Mouse (Mus musculus) hindbrain, embryonic 11.5 days (tissue): ENCODE measurements at regions not wholly inside any gene's neighbourhood (a gene's known extent, or its start where the extent isn't known, plus 50 kb on each side); places are given as distances from the start of the nearest gene placed in this dataset.
A peak's percentile ranks its signal among the peaks of the same experiment; 100 is the strongest.
"Not testable (repeated sequence)": the region's sequence is repeated elsewhere in the genome, so short reads cannot be mapped to it uniquely, and the experiment has no call there.

ENCODE experiments used
- ATAC-seq: fragments of 200-750 bp; cut with Nextera tagmentation; 2 replicates; pipeline ENCODE4 v1.8.0; 2017; ENCODE audit warnings: mild to moderate bottlenecking, moderate TSS enrichment, moderate library complexity; ENCODE audit not compliant: low FRiP score
- DNase-seq: peaks from one replicate; pipeline ENCODE4 v3.0.0-alpha.2; 2015; ENCODE audit warnings: low spot score
- H3K27ac ChIP-seq: fragments of 300-500 bp; sonication (generic); 2 replicates; pipeline ENCODE4 v1.5.1; 2014; ENCODE audit warnings: mild to moderate bottlenecking, low read depth, low read length
- H3K27me3 ChIP-seq: fragments of 300-500 bp; sonication (generic); 2 replicates; pipeline ENCODE4 v1.6.1; 2014; ENCODE audit warnings: mild to moderate bottlenecking, low read length, moderate library complexity, mixed read lengths; ENCODE audit not compliant: control insufficient read depth, insufficient read depth
- H3K36me3 ChIP-seq: fragments of 300-500 bp; sonication (generic); 2 replicates; pipeline ENCODE4 v1.6.1; 2014; ENCODE audit warnings: mild to moderate bottlenecking, low read length, moderate library complexity, mixed read lengths; ENCODE audit not compliant: control insufficient read depth, insufficient read depth
- H3K4me1 ChIP-seq: fragments of 300-500 bp; sonication (generic); replicated peaks from 2 replicates; pipeline ENCODE4 v1.6.1; 2014; ENCODE audit warnings: low read length, mixed read lengths; ENCODE audit not compliant: control insufficient read depth, insufficient read depth
- H3K4me2 ChIP-seq: fragments of 300-500 bp; sonication (generic); replicated peaks from 2 replicates; pipeline ENCODE4 v1.6.1; 2014; ENCODE audit warnings: mild to moderate bottlenecking, low read depth, low read length
- H3K4me3 ChIP-seq: fragments of 300-500 bp; sonication (generic); 2 replicates; pipeline ENCODE4 v1.5.1; 2014; ENCODE audit warnings: low read depth, low read length
- H3K9ac ChIP-seq: fragments of 300-500 bp; sonication (generic); 2 replicates; pipeline ENCODE4 v1.6.1; 2014; ENCODE audit warnings: low read depth, low read length
- H3K9me3 ChIP-seq: fragments of 300-500 bp; sonication (generic); 2 replicates; pipeline ENCODE4 v1.6.1; 2016; ENCODE audit warnings: low read length; ENCODE audit not compliant: control insufficient read depth
- WGBS: fragments of 180-500 bp; shearing (Covaris S2); extraction: QIAGEN DNeasy Blood & Tissue Kit; methylation state at CpG from one replicate; pipeline ENCODE4 v1.1.7; 2014; 5-methylcytosine and 5-hydroxymethylcytosine counted together

DNA sequence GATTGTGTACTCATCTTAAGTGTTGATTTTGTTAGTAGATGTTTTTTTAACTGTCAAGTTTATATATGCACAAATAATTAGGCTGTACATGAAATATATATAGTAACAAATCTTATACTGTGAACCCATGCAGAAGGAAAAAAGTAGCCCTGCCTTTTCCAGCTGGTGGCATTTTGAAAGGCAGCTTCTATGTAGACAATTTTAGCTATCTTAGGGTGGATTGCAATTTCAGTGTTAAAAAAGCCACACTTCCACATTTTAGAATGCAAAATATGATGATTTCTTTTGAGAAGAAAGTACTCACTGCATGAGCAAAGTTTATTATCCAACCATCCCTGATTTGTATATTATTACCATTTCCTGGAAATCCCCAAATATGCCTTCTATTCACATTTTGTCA lies 1256.1 kb upstream of the Gm12353 start:
- H3K4me2 ChIP-seq, result no peak overlapping the region
- H3K27me3 ChIP-seq, result no peaks in the 10 kb centered on the region
- no peak for DNase-seq
- no peaks in the 10 kb centered on the region for H3K9me3 ChIP-seq
- no peak overlapping the region for H3K4me3 ChIP-seq
- no peaks in the 10 kb centered on the region for H3K36me3 ChIP-seq
- no peak overlapping the region for H3K9ac ChIP-seq
- no peaks in the 10 kb centered on the region for H3K4me1 ChIP-seq
- H3K27ac ChIP-seq, result no peak overlapping the region
- no peak for ATAC-seq

DNA sequence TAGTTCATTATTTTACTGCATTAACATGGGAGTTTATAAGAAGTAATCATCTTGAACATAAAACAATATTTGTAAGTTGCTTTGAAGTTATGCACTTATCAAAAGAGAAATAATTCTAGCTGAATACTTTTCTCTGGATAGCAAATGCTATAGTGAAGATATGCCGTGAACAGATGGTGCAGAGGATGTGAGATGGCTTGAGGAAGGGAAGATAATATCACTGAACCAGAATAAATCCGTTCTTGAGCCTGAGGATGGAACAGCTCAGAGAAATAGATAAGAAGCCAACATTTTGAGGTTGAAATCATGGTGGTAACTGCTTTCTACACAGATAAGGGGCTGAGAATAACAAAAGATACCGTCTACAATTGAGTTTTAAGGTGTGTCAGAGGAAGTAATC lies 1239.7 kb upstream of the Gm12353 start:
- no peaks in the 10 kb centered on the region for H3K9me3 ChIP-seq
- DNase-seq, result no peak
- no peaks in the 10 kb centered on the region for H3K27me3 ChIP-seq
- no peak for ATAC-seq
- no peak overlapping the region for H3K4me3 ChIP-seq
- no peaks in the 10 kb centered on the region for H3K36me3 ChIP-seq
- H3K27ac ChIP-seq, result no peak overlapping the region
- no peak overlapping the region for H3K4me2 ChIP-seq
- WGBS, result 86% methylated on average over 3 of the region's 3 CpGs
- no peak overlapping the region for H3K9ac ChIP-seq
- H3K4me1 ChIP-seq, result no peaks in the 10 kb centered on the region

DNA sequence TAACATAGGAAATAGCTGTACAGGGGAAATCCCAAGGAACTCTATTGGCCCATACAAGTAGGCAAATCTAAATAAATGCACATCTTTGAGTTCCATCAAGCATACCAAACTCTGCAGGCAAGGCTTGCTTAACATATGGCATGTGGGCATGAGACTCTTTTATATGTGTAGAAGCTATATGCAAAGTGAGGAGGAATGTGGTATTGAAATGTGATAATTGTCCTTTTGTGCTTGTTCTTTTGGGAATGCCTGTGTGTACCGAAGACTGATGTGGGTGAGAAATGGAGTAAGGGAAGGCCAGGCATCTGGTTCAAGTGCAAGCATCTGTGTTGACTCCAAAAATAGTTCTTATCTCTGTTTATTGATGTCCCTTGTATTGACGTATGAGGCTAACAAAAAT lies 1239.3 kb upstream of the Gm12353 start:
- WGBS, result 86% methylated on average over 2 of the region's 2 CpGs
- H3K4me2 ChIP-seq, result no peak overlapping the region
- H3K27me3 ChIP-seq, result no peaks in the 10 kb centered on the region
- no peak for DNase-seq
- H3K9me3 ChIP-seq, result no peaks in the 10 kb centered on the region
- H3K4me3 ChIP-seq, result no peak overlapping the region
- no peak overlapping the region for H3K9ac ChIP-seq
- no peak for ATAC-seq
- H3K36me3 ChIP-seq, result no peaks in the 10 kb centered on the region
- no peaks in the 10 kb centered on the region for H3K4me1 ChIP-seq
- no peak overlapping the region for H3K27ac ChIP-seq

DNA sequence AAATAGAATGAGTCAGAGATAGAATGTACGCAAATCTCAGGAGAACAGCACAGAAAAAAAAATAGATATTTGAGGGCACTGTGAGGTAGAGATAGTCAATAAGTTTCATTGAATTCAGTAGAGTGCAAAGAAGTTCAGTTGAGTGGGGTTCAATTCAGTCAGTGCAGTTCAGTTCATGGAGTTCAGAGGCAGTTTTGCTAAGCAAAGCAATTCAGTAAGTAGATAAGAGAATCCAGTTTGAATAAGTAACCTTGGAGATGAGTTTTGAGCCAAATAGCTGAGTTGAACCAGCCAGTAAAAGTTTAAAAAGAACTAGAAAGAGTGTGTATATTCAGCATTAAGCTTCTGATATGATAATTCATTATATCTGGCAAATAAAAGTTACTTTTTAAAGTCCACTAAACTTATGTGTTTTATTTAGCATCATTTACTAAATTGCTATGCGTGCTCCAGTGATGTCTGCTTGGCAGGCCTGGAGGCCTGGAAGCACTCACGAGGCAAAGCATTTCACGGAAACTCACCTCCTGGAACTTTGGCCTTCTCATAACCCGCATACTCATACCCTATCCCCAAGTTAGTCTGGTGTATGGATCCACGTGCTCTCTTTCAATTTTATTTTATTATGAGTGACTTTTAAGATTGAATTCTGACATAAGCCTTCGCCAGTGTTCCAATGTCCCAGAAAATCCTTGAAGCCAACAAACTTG lies 1210.3 kb upstream of the Gm12353 start:
- H3K9ac ChIP-seq, result no peak overlapping the region
- ATAC-seq, result no peak
- no peaks in the 10 kb centered on the region for H3K27me3 ChIP-seq
- H3K4me3 ChIP-seq, result no peak overlapping the region
- no peak overlapping the region for H3K27ac ChIP-seq
- DNase-seq, result no peak
- 63% methylated on average over 7 of the region's 7 CpGs for WGBS
- no peaks in the 10 kb centered on the region for H3K36me3 ChIP-seq
- no peaks in the 10 kb centered on the region for H3K9me3 ChIP-seq
- H3K4me2 ChIP-seq, result no peak overlapping the region
- no peaks in the 10 kb centered on the region for H3K4me1 ChIP-seq

DNA sequence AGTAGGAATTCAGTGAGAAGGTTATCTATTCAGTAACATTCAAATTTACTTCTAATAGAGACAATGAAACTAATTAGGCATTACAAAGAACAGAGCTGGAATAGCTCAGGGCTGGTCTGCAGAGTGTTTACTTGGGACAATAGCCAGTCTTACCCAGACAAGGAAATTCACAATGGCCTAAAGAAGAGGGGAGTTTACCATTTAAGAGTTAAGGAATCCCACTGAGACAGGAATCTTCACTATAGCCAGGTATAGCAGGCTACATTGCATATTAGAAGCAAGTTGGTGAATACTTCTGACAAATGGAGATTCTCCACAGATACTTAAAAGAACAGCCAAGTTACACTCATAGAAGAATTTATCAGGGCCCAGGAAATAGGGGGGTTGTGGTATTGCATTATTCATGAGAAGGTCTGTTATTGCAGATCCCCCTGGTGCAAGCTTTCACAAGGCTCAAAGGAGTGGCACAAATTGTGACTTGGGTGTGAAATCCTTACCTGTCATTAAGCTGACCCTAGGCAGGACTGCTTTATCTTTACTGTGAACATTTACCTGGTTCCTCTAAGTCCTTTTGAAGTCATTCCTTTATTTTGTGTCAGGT lies 1209.6 kb upstream of the Gm12353 start:
- not testable (repeated sequence) for H3K27ac ChIP-seq, DNase-seq, H3K27me3 ChIP-seq, H3K36me3 ChIP-seq, H3K4me2 ChIP-seq, H3K9me3 ChIP-seq, H3K4me3 ChIP-seq, ATAC-seq, H3K4me1 ChIP-seq, H3K9ac ChIP-seq

DNA sequence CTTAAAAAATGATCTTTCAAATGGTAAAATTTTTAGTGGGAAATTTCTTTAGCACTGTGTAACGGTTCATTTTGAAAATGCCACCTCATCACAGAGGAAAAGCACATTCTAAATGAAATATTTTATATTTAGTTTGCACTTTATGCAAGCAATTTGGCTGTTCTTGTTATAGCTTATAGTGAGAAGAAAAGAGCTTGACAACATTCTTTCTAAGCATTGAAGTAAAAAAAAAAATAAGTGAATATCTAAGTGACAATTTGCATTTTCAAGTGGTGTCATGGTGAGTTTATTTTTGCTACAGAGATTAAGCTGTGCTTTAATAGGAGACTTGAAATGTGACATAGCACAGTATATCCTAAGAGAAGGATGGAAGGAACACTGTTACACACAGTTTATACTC lies 1194.9 kb upstream of the Gm12353 start:
- H3K36me3 ChIP-seq, result no peaks in the 10 kb centered on the region
- no peaks in the 10 kb centered on the region for H3K9me3 ChIP-seq
- H3K4me3 ChIP-seq, result no peak overlapping the region
- ATAC-seq, result no peak
- no peak overlapping the region for H3K4me2 ChIP-seq
- H3K27ac ChIP-seq, result no peak overlapping the region
- H3K4me1 ChIP-seq, result no peaks in the 10 kb centered on the region
- H3K27me3 ChIP-seq, result no peaks in the 10 kb centered on the region
- no peak for DNase-seq
- no peak overlapping the region for H3K9ac ChIP-seq
- 85% methylated on average over 1 of the region's 1 CpGs for WGBS

DNA sequence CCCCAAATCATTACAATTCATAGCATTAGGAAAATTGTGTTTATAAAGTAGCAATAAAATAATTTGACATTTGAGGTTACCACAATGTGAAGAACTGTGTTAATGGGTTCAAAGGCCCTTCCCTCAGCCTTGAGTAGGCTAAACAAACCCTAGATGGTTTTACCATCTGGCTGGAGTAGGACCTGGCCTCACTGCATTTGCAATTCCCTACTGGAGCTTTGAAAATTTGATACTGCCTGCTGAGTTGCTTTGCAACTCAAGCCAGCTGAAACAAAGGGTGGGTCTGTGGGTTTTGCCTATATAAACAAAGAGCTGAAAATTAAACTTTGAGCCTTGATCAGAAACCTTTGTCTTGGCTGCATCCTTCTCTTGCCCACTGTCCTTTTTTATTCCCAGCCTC lies 1163.9 kb upstream of the Gm12353 start:
- no peaks in the 10 kb centered on the region for H3K27me3 ChIP-seq
- H3K36me3 ChIP-seq, result no peaks in the 10 kb centered on the region
- no peak overlapping the region for H3K4me2 ChIP-seq
- no peaks in the 10 kb centered on the region for H3K9me3 ChIP-seq
- H3K9ac ChIP-seq, result no peak overlapping the region
- H3K27ac ChIP-seq, result no peak overlapping the region
- H3K4me3 ChIP-seq, result no peak overlapping the region
- no peak for DNase-seq
- no peaks in the 10 kb centered on the region for H3K4me1 ChIP-seq
- ATAC-seq, result no peak

DNA sequence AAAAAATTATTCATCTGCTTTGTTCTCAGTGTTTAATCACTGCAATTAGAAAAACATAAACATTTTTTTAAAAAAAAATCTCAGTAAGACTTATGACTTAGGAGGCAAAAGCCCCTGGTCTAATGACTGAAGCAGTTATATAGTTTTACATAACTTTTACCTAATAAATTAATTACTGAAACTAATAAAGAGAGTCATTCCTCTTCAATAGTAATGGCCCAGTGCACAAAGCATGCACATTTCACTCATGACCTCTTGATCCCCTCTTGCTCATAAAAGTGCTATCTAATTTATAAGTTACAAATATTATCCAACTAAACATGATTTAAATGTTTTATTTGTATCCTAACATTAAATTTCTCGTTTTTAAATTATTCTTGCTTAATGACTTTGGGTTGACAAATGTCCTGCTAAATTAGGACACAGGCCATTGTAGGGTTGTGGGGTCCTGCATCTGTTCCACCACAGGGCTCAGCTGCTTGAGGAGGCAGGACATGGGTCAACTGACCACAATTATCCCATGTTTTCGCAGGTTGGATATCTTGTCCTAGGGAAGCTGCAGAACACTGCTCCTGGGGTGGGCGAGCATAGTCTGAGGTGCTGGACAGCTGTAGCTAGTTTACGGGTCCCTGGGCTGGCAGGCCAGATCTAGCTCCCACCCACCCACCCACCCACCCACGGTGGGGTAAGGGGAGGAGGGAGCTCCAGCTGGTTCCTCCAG lies 1160.8 kb upstream of the Gm12353 start:
- ATAC-seq, result 0 out of 2 replicates have a peak, but pooled peaks have one; percentile 30
- H3K9ac ChIP-seq, result no peak overlapping the region
- no peaks in the 10 kb centered on the region for H3K36me3 ChIP-seq
- H3K9me3 ChIP-seq, result no peaks in the 10 kb centered on the region
- 82% methylated on average over 5 of the region's 5 CpGs for WGBS
- H3K4me2 ChIP-seq, result no peak overlapping the region
- H3K27ac ChIP-seq, result no peak overlapping the region
- no peak overlapping the region for H3K4me3 ChIP-seq
- DNase-seq, result no peak
- H3K27me3 ChIP-seq, result no peaks in the 10 kb centered on the region
- no peaks in the 10 kb centered on the region for H3K4me1 ChIP-seq

DNA sequence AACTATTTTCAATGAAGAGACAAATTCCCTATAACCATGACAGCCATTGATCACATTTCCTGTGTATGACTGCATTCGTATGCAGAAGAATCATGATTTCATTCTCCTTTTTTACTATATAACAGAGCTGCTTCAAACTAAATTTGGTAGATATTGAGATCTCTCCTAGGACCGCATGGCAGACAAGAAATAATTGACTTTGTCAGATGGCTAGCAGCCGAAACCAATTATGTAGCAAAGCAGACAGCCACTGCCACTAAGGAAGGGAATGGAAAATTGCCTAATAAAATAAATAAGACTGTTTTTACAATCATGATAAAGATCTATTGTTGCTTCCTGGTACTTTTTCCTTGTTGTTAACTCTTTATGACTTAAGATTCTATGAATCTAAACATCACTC lies 1143.6 kb upstream of the Gm12353 start:
- no peak overlapping the region for H3K4me3 ChIP-seq
- DNase-seq, result no peak
- no peak overlapping the region for H3K4me2 ChIP-seq
- H3K9ac ChIP-seq, result no peak overlapping the region
- WGBS, result 86% methylated on average over 3 of the region's 3 CpGs
- no peak overlapping the region for H3K27ac ChIP-seq
- ATAC-seq, result no peak
- no peaks in the 10 kb centered on the region for H3K27me3 ChIP-seq
- H3K36me3 ChIP-seq, result no peaks in the 10 kb centered on the region
- H3K4me1 ChIP-seq, result no peaks in the 10 kb centered on the region
- H3K9me3 ChIP-seq, result no peaks in the 10 kb centered on the region
